Mouse (Mus musculus) inflammation-experienced regulatory T-cells, adult 6 months (primary cell): ENCODE results near the gene Prpf3. TPM values are rescaled to one million over a fixed set of nuclear protein-coding genes. Genes with fewer than 3 reads are reported as not detected.
"Not testable (repeated sequence)": the region's sequence is repeated elsewhere in the genome, so short reads cannot be mapped to it uniquely, and the experiment has no call there.

ENCODE experiments used
- ATAC-seq: one replicate; pipeline ENCODE4 v1.8.0; 2017
- polyA plus RNA-seq, 3 experiments: library from polyadenylated mRNA; unstranded; fragments of 100-300 nt; shearing (Covaris generic); gene quantifications; one replicate each; pipeline ENCODE4 v1.2.1; 2017

Prpf3 gene
- polyA plus RNA-seq, 3 experiments from 2014 or later = 46.9 to 48.5 (median 48.3) TPM

DNA sequence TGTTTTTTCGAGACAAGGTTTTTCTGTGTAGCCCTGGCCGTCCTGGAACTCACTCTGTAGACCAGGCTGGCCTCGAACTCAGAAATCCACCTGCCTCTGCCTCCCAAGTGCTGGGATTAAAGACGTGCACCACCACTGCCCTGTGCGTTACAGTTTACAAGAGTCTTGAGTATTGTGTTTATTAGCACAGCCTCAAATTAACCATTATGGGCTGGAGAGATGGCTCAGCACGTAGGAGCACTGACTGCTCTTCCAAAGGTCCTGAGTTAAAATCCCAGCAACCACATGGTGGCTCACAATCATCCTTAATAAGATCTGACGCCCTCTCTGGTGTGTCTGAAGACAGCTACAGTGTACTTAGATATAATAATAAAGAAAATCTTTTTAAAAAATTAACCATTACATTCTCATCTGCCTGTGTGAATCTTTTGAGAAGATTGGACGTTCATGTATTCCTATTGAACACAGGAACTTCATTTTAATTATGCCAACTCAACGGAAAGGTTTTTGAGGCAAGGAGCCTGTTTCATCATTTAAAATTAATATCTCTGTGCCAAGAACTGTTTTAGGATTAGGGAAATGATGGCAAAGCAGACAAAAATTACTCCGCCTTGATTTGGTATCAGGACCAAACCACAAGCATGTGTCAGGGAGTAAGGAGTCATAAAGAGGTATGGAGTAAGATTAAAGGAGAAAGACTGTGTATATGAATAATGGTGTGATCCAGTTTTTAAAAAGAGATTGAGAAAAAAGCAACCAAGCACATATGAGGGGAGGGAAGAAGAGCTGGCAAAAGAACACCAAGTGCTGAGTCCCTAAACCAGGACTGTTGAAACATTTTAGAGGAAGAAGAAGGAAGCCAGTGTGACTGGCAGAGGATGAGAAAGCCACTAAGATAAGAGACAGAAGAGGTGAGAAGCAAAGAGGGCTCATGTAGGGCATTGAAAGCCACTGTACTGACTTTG lies 35.4 kb downstream of the Prpf3 start:
- ATAC-seq = peak; percentile 4

DNA sequence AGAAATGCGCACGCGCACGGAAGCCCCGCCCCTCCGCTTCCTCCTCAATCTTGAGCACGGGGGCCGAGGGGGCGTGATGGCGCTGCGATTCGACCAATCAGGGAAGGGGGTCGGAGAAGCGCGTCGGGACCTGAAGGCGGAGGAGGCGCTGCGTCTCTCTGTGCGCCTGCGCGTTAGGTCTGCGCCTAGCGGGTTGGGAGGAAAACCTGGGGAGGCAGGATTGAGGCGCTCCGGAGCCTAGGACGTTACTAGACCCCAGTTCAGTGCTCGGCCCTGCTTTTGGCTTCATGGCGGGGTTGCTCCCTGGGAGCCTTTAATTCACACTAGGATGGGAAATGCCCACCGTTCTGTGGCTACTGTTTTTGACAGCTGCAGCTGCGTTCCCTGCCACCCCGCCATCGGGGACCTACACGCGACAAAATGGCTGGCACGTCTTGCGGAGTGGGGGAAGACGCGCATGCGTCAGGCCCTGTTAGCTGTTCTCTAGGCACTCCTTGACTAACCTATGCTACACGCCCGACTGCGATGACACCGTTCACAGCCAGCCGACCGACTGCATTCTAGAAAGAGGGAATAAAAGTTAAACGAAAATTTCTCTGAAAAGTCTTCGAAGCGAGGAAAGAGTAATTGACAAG lies 36.2 kb downstream of the Prpf3 start:
- ATAC-seq = peak; percentile 84

DNA sequence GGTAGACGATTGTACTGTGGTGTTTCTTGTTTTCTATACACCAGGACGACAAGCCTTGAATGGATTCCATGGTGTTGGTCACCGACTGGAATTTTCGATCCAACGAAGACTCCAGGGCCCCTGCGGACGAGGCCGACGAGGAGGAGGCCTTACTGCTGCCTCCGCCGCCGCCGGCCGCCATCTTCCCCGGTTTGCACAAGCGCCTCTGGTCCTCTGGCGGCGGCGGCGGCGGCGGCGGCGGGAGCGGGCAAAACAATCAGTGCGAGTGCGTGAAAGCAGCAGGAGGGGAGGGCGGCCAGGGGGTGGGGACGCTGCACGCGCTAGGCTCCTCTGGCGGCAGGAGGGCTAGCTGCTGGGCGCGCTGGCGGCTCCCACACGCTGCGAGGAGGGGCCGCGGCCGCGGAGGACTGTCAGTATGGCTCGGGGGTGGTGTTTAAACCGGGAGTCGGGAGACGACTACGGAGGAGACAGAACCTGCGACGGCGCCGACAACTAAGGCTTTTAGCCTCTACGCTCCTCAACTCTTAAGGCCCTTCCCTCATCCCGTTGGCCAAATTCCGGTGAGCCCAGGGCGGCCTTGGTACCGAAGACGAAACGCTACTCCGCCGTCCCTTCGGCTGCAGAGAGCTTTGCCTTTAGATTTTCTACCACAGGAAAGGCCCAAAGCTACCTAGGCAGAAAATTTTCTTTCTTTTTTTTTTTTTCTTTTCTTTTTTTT lies 37.0 kb downstream of the Prpf3 start, which contains the start of gene Rprd2:
Gene Rprd2 (minus strand): TSS at position 293 of the 718 bp plus-strand sequence.
- ATAC-seq = peak; percentile 18

DNA sequence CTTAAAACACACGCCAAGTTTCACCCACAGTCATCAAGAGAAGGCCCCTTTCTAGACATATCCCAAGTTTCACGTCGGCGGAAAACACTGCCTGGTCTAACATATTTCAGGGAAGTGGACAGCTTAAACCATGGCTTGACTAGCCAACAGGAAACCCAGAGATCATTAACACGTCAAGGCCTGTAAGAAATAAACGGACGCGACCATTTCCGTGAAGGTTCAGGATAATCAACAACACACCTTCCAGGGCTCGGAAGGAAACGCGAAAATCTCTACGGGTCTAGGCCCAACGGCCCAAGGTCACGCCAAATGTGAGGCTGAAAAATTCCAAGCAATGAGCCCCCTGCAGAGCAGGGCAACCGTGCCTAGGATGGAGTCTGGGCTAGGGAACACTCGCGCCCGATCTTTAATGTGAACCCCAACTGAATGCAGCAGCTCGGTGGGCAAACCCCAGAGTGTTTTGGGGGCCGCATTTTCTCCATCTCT lies 37.6 kb downstream of the Prpf3 start:
- no peak for ATAC-seq

DNA sequence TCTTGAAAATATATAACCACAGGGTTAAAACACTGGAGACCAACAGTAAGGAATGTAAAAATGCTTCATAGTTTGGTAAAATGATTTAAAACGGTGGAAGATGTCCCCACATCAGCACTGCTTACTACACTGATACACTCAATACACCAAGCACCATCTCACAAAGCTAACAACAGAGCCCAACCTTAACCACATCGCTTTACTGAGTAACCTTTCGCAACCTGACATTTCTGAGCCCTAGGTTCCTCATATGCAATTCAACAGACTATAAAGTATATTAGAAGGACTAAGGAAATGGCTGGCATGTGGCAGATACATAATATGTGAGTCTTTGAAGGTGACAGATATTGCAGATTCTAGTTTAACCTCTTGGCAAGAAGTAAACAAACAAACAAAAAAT lies 39.0 kb downstream of the Prpf3 start:
- ATAC-seq = no peak

DNA sequence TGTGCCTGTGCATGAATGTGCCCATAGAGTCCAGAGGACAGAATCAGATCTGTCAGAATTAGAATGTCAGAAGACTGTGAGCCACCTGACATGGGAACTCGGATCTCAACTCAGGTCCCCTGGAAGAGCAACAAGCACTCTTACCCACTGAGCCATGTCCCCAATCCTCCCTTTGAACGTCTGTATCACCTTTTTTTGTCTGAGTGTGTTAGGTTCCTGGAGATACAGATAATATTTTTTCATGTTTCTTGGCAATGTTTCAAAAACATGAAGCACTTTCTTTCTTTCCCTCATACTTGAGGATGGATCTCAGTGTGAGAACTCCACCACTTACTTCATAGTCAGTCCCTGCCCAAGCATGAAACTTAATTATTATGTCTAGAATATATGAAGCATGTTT lies 47.3 kb downstream of the Prpf3 start:
- ATAC-seq = no peak

DNA sequence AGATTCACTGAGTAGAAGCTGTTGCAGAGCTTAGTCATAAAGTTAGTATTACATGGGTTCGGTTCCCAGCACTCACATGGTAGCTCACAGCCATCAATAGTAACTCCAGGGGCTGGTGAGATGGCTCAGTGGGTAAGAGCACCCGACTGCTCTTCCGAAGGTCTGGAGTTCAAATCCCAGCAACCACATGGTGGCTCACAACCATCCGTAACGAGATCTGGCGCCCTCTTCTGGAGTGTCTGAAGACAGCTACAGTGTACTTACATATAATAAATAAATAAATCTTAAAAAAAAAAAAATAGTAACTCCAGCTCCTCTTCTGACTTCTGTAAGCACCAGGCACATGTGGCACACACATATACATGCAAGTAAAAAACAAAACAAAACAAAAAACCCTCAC lies 48.1 kb downstream of the Prpf3 start:
- not testable (repeated sequence) for ATAC-seq

DNA sequence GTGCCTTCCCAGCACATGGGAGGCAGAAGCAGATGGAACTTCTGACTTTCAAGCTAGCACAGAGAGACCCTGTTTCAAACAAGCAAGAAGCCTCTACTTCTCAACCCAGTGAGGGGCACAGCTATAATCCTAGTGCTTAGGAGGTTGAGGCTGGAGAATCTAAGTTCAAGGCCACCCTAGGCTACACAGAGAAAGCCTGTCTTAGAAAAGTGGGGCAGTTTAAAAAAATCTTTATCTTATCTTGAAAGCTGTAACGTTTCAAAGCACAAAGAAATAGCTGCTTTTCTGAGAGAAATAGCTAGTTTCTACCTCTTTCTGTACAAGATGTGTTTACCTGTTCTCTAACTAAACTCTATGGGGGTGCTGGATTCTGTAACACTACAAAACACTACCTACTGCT lies 49.0 kb downstream of the Prpf3 start:
- ATAC-seq = no peak

DNA sequence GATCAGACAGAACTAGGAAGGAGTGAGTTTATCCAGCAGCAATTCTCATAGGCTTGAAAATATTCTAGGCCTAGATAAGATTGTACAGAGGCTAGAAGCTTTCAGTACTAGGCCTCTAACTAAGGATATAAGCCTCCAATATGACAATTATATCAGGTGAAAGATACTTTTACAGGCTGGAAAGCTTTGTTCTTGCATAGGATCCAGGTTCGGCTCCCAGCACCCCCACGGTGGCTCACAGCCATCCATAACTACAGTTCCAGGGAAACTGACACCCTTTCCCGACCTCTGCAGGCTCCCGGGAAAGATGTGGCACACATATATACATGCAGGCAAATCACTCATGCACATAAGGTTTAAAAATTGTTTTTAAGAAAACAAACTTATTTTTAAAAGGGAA lies 51.8 kb downstream of the Prpf3 start:
- no peak for ATAC-seq

DNA sequence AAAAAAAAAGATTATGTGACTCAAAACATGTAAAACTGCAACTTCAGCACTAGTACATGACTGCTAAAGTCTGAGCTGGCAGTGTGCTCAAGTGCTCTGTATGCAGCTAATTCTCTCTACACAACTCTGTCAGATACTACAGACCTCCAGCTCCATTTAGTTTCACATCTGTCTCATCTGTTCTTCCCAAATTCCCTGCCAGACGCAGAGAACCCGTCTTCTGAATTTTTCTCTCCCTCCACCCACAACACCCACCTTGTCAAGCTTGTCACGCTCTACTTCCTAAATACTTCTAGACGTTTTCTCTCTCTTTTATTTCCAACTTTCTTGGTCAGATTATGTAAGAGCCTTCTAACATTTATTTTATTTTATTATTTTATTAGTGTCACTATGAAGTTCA lies 56.9 kb downstream of the Prpf3 start:
- ATAC-seq = no peak

DNA sequence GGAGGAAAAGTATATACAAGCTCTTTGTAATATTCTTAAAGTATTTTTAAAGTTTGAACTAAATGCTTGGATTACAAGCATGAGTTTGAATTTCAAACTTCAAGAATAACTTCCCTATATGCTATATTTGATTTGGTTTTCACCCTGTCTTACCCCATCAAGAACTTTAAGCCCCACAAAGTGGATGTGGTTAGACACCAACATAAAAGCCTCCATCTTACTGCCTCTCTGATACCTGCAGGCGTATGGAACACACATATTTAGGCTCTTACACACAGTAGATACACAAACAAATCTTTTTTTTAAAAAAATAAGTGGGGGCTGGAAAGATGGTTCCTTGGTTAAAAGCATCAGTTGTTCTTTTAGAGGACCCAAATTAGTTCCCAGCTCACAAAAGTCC lies 61.4 kb downstream of the Prpf3 start:
- ATAC-seq = peak; percentile 63

DNA sequence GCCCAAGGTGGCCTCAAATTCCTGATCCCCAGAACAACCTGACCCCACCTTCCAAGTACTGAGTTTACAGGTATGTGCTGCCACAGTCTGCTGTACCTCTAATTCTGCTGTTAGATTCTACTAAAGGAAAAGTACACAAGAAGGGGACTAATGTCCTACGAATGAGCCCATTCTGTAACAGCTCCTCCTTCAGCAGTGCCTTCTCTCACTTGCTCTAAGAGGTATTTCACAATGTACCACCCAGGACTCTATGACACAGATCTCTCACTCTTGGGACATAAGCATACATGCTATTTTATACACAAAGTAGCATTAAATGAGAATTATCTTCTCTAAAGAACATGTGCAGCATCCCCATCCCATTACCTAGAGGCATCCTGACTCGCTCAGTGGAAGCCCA lies 62.0 kb downstream of the Prpf3 start:
- ATAC-seq = no peak

DNA sequence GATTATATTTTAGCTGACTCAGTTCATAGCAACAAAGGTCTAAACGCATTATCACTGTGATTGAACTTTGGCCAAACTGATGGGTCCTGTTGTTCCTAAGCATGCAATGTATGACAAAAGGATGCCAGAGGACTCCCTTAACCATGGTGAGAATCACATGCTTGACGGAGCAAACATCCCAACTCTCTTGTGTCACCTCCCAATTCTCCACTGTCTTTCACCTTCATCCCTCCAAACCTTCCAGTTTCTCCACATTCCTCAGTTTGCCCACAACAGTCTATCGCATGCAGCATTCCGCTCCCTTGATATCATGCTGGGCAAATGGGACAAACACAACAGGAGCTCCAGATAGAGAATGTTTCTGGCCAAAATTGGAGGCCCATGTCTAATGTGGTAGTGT lies 70.2 kb downstream of the Prpf3 start:
- ATAC-seq = no peak

Other genes with a start within 250 kb of the Prpf3 start
- 10 to 100 TPM; 68.7 to 89.9 (median 76.3) TPM for gene Ensa, start 230.9 kb downstream of the Prpf3 start, polyA plus RNA-seq
- gene Mcl1, start 197.1 kb downstream of the Prpf3 start, polyA plus RNA-seq = 10 to 100 TPM; 50.5 to 86.1 (median 61.6) TPM
- 1 to 10 TPM; 2.0 to 4.6 (median 2.2) TPM for gene Adamtsl4, start 168.0 kb downstream of the Prpf3 start, polyA plus RNA-seq
- 100 to 1,000 TPM in 1 of 3 experiments, 10 to 100 TPM in 2; 30.0 to 103 (median 70.1) TPM for gene Ecm1, start 116.3 kb downstream of the Prpf3 start, polyA plus RNA-seq
- gene Tars2, start 95.7 kb downstream of the Prpf3 start, polyA plus RNA-seq = 10 to 100 TPM; 47.7 to 80.0 (median 79.5) TPM
- 10 to 100 TPM; 22.7 to 35.5 (median 27.1) TPM for gene Rprd2, start 37.0 kb downstream of the Prpf3 start, polyA plus RNA-seq
- 100 to 1,000 TPM; 281 to 394 (median 321) TPM for gene Mrps21, start 15.6 kb upstream of the Prpf3 start, polyA plus RNA-seq
- 10 to 100 TPM in 1 of 3 experiments, 1 to 10 TPM in 2; 2.3 to 11.8 (median 6.6) TPM for gene Ciart, start 26.4 kb upstream of the Prpf3 start, polyA plus RNA-seq
- 1 to 10 TPM in 1 of 3 experiments, under 1 TPM in 1, not detected in 1; 0.83 to 1.5 TPM for gene BC028528, start 36.1 kb upstream of the Prpf3 start, polyA plus RNA-seq
- gene Aph1a, start 38.1 kb upstream of the Prpf3 start, polyA plus RNA-seq = 10 to 100 TPM; 17.9 to 46.2 (median 27.0) TPM
- not detected for gene Car14, start 48.8 kb upstream of the Prpf3 start, polyA plus RNA-seq
- 100 to 1,000 TPM; 164 to 282 (median 210) TPM for gene Anp32e, start 73.4 kb upstream of the Prpf3 start, polyA plus RNA-seq
- 10 to 100 TPM; 10.3 to 27.1 (median 15.9) TPM for gene Plekho1, start 140.1 kb upstream of the Prpf3 start, polyA plus RNA-seq
- 10 to 100 TPM; 21.2 to 23.9 (median 23.9) TPM for gene Vps45, start 202.6 kb upstream of the Prpf3 start, polyA plus RNA-seq
- 10 to 100 TPM in 1 of 3 experiments, 1 to 10 TPM in 2; 7.4 to 13.1 (median 9.9) TPM for gene Otud7b, start 248.6 kb upstream of the Prpf3 start, polyA plus RNA-seq